Mouse (Mus musculus) urinary bladder, postnatal 14 days (tissue): Measurements from ENCODE around the gene Rad23b.
"Not testable (repeated sequence)": the region's sequence is repeated elsewhere in the genome, so short reads cannot be mapped to it uniquely, and the experiment has no call there.

Experiments used
- DNase-seq: peaks from one replicate; pipeline ENCODE4 v3.0.0; 2021; ENCODE audit warnings: low spot score

Rad23b gene

DNA sequence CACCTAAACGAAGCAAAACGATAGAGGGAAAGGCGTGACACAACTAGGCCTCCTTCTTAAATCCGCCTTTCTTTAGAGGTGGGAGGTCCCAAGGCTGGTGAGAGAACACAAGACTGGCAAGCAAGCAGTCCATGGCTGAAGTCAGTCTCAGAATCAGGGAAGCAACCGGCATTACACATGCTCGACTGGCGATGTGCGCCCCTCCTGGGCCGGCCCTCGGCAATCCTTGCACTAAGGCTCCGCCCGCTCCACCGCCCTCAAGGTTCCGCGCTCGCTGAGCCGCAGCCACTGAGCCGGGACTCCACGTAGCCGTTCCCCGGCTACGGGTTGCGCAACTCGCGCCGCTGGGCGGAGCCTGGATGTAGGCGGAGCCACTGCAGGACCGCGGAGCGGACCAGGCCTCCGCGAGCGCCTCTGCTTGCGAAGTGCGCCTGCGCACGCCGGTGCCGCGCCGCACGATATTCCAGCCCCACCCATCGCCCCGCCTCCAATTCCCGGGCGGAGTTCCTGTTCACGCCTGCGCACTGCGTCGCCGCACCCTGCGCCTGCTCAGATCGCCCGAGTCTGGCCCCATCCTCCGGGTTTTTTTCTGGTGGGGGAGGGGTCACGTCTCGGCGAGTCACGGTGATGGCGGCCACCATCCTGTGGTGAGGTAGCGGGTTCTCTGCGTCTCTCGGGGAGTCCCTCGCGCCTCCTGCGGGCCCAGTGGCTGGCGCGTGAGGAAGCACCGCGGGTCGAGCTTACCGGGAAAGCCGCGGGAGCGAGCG is at the start of gene Rad23b:
Gene Rad23b, plus strand, starts transcription at position 592 of the 767 bp plus-strand sequence.
- peak; percentile 100 for DNase-seq

DNA sequence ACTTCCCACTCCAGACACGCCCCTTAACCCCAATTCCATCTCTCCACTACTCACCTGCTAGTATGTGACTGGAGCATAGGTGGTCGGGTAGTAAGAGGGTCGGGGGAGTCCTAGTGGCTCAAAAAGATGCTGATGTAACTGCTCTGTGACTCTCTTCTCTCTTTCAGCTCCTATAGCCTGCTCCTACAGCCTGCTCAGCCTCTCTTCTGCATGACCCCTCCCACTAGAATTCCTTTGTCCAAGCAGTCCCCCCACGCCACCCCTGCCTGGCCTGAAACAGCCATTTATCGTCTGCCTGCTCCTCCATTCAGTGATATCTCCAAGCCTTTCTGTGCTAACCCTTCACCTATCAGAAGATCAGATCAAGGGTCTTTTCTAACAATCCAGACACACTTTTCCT is 45.7 kb upstream of the Rad23b start:
- DNase-seq, result no peak

DNA sequence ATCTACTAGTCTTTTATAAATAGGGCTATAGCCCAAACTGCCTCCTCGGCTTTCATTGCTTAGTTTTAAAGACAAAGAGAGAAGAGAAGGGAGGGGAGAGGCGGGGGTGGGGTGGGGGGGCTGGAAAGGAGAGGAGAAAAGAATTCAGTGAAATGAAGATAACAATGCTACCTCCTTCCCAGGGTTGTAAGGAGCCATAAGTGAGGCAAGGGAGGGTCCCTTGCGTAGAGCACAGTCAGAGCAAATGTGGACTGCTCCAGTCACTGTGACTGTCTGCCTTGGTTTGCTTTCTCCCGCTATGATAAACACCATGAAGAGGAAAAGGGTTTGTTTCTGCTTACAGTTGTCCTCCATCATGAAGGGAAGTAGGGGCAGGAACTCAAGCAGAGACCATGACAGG is 43.2 kb upstream of the Rad23b start:
- DNase-seq, result no peak

DNA sequence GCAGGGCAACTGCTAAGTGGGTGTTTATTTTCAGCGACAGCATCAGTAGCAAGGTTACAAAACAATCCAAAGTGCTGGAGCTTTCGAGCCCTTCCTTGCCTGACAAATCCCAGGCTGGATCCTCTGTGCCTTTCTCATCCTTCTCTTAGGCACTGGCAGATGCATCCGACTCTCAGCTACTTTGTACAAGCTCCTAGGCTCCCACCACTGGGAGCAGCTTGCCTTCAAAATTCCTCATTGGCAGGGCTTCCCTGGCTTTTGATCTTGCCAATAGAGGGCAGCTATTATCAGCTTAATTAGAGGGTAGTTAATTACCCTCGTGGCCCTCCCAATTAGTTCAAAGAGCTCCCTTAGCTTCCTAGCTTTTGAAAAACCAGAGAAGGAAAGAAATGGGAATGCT is 33.1 kb upstream of the Rad23b start:
- DNase-seq, result no peak

DNA sequence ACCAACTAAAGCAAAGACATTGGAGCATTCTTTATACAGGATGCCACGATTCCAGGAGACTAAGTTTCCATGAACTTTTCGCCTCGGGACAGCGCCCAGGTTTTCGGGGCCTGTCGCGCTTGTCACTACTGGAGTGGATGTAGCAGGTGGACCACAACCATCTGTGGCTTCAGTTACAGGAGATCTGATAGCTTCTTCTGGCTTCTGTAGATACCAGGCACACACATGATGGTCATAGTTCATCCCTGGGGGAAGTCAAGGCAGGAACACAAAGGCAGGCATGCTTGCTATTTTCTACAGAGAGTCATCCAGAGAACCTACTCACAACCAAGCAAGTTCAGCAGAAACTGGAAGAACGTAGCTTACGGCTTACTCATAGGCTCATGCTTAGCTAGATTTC is 31.5 kb upstream of the Rad23b start:
- not testable (repeated sequence) for DNase-seq

DNA sequence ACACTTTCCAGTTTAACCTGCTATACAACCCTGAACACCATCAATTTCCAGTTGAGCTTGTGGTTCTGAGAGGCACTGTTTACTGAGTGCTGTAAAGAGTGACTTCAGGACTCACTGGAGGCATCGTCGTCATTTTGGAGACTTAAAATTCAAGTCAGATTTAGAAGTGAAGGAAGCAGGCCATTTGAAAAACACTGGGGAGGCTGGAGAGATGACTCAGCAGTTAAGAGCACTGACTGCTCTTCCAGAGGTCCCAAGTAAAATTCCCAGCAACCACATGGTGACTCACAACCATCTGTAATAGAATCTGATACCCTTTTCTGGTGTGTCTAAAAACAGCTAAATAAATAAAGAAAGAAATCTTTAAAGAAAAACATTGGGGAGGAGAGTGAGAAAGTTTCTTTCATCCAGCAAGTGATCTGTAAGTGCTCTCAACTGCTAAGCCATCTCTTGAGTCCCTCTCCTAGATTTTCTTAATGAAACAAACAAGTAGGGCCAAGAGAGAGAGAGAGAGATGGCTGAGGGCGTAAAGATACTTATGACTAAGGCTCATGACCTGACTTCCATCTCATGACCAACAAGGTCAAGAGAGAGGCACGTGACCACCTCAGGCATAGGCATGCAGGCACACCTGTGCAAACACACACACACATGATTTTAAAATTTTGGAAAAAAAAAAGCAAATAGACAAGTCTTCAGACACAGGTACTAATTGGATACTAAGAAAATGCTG is 23.9 kb upstream of the Rad23b start:
- no peak for DNase-seq

DNA sequence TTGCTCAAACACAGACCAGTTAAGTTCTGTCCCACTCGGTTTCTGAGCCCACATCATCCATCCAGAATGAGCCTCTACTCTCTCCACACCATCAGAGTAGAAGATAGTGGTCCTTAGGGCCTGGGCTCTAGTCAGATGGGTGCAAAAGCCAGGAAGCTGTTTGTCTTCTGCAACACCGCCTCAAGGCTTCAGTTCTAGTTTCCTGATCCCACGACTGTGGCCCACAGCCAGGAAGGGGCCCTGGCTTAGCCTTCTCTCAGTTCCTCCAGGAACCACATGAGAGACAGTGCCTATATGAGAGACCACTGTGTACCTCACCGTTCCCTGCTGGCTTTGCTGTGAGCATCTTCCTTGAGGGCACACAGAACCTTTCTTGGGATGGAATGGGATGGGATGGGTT is 22.3 kb upstream of the Rad23b start:
- DNase-seq, result no peak

DNA sequence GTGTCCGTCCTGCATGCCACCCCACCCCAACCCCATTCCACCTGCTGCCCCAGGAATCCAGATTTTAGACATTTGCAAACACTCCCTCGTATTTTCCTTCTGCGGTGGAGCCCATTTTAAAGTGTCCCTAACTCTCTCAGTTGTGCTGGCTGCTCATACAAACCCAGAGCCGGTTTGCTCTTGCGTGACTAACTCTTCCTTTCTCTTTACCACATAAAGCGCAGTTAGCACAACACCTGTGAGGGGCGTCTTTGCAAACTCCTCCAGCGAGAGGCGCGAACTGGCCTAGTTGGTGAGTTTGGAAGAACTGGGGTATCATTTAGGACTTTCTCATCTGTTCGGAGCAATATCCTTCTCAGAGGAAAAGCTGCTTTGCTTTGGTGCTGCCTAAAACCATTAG is 21.4 kb upstream of the Rad23b start:
- no peak for DNase-seq

DNA sequence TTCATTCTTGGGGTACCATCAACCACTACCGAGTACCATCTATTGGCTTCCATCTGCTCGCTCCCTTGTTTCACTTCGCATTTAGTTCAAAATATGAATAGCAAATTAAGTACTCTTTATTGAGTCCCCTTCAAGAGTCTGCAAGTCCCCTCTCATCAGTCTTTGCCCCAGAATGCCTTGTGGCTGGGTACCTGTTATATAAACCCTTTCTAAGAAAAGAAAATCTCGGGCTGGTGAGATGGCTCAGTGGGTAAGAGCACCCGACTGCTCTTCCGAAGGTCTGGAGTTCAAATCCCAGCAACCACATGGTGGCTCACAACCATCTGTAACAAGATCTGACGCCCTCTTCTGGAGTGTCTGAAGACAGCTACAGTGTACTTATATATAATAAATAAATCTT is 20.9 kb upstream of the Rad23b start:
- DNase-seq, result not testable (repeated sequence)

DNA sequence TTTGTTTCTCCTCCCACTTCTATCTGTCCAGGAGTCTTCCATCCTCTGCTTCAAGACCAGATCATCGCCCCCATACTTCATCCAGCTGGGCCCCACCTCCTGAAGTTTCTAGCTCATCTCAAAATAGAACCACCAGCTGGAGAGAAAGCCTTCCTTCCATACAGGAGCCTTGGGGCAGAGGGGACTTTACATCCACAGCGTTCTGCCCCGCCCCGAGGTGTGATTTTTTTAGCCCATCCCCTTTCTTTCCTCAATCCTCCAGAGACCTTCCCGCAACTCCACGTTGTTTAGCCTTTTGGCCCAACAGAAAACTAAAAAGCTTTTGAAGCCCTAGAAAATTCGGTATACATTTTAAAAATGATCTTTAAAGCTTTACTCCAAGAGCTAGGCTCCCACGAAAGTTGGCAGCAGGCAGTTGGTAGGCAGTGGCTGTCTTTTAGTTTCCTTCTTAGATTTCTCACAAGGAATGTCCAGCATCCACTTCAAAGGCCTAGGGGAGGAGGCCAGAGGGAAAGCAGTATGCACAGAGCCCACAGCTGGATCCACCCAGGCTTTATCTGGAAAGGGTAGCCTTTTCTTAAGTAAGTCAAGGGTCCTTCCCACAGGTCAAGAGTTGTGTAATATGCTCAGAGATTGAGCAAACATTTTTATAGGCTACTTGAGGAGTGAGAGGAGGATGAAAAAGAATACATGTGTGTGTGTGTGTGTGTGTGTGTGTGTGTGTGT is 20.1 kb upstream of the Rad23b start:
- DNase-seq, result no peak

DNA sequence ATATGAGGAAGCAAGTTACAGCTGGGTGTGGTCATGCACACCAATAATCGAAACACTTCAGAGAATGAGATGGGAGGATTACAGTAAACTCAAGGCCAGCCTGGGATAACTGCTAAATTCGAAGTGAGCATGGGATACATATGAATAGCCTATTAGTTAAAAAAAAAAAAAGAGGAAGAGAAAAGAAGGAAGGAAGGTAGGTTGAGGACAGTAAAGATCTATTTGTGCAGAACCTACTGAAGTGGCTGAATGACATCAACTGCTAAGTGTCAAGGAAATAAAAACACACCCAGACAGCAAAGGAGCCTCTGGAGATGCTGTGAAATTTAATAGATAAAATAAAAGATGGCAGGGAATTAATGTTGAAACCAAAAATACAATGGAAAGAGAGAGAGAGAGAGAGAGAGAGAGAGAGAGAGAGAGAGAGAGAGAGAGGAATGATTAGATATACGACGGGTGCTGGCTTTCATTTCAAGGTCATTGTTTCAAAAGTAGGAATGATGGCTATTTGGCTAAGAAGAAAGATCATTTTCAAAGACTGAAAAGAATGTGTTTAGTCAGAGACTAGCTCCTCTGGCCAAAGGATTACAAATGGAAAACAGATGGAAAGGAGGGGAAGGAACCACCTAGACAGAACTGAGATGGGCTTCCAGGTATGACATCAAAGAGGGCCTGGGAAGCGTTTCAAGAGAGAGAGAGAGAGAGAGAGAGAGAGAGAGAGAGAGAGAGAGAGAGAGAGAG is 14.6 kb upstream of the Rad23b start:
- DNase-seq, result no peak

DNA sequence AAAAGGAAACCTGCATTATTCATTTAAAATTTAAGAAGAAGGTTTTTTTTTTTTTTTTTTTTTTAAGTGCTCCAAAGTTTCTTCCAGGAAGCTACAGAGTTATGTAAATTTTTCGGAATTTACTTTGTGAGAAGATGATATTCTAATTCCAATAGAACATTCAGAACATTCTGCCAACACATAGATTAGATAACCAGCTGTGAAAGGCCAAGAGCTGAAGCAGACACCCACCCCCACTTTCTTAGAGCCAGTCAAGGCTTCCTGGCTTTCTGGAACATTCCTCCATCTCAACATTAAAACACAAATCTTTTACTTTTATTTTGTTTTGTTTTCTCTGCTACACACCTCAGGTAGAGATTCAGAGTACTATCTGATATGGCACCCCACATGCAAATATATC is 10.9 kb upstream of the Rad23b start:
- no peak for DNase-seq

DNA sequence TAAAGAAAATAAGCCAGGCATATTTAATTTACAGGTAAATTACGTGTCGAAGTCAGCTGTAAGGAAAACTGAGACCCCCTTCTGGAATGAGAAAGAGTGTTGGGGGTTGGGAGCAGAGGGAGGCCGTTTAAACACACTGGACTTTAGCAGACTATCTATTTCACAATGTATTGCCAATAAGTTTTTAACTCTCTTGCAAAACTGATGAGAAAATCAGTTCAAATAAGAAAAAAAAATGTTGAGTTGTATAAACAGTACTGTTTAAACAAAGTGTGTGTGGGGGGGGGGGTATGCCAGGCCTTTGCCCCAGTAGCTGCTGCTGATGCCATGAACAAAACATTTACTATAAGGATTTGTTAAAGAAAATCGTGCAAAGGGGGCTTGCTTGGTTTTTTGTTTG is 10.5 kb upstream of the Rad23b start:
- DNase-seq, result no peak

DNA sequence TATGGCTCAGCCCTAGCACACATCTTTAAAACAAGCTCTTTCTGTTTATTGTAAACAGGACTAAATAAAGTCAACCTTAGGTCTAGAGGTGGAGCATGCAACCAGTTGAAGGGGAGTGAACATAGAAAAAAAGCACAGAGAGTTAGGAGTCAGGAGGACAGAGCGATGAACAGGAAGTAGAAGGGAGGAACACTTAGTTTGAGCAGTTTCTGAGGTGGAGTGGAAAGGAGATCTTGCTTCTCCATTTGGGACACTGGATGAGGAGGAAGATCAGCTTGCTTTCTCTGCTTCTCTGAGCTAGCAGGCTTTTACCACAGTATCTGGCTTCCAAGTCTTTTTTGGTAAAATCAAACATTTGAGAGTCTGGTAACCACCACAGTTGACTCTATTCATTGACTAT is 8.0 kb upstream of the Rad23b start:
- no peak for DNase-seq

DNA sequence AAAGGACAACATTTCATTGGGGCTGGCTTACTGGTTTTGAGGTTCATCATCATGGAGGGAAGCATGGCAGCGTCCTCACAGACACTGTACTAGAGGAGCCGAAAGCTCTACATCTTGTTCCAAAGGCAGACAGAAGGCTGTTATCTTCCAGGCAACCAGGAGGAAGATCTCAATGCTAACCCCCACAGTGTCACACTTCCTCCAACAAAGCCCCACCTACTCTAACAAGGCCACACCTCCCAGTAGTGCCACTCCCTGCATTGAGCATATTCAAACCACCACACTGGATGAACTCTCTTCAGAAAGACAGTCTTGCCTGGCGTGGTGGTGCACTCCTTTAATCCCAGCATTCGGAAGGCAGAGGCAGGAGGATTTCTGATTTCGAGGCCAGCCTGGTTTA is 7.2 kb upstream of the Rad23b start:
- no peak for DNase-seq

DNA sequence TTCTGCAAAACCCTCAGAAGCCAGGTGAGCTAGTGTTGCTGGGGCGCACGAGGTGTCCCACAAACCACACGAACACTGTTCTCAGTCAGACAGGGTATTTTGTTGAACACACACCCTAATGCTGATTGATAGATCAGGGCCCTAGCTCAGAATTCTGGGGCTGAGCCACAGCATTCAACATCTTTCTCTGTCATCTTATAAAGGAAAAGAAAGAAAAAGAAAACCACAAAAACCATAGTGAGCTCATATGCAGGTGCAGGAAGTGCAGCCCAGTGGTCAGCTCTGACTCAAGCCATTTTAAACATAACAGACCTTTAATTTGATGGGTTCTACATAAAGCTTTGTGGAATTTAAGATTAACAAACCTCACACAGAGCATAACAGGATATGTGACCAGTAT is 6.6 kb upstream of the Rad23b start:
- no peak for DNase-seq

DNA sequence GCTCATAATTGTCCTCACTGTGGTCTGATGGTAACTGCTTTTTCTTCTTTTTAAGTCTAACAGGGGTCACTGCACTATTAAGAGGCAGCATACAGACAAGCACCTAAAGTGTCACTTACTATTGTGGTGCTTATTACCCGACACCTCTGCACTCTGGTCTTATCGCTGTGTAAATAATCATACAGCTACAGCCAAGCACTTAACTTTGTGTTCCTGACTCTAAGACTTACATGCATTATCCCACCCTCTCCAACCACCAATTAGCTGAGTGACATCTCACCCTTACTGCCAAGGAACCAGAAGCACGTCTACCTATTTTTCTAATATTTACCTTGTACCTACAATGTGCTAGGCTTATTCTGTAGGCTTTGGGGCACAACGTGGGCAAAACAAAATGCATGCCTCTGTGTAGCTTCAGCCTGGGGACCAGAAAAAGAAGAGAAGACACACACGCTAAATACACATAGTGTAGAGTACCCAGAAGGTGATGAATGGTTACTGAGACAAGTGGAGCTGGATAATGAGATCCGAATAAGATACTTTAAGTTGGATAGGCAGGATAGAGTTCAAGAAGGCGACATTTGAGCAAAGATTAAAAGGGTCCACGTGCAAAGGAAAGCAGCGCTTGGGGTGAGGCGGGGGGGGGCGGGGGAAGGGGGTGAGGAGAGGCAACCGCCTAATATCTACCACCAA is 938 bp upstream of the Rad23b start:
- no peak for DNase-seq

DNA sequence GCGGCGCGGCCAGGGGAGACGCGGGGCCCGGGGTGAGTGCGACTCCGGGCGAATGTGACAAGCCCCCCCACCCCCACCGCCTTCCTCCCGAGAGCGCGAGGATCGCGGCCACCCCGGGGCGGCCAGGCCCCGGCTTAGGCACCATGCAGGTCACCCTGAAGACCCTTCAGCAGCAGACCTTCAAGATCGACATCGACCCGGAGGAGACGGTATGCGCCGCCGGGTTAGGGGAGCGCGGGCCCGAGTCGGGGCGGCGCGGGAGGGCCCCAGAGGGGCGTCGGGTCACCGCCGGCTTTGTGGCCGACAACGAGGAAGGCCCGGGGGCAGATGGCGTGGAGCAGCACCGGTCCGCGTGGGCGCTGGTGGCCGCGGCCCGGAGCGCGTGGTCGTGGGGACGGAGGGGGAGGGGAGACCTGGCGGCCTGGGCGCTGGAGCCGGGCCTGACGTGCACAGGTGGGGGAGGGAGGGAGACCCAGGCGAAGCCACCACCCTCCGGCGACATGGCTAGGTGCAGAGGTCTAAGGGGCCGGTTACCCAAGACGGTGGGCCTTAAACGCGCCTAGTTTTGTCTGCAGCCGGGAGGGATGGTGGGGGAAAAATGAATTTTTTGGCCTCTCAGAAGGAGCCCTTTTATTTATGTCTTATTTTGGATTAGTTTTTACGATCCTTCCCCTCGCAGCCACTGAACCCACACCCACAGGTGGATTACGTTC is 532 bp downstream of the Rad23b start:
- peak; percentile 40 for DNase-seq

DNA sequence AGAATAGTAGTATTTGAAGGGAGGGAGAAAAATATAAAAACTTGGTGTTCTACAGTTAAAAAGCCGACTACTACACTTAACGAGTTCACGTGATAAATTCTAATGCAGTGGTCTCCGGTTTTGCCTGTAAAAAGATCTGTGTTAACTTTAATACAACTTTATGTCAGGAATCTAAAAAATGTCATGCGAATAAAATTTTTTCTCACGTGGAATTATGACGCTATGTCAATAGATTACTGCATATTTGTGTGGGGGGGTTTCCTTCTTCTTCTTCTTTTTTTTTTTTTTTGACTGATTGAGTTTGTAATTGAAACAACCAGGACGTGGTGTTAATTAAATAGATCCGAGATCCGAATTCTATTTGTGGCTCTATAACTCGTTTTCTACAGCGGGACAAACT is 1.2 kb downstream of the Rad23b start:
- DNase-seq, result no peak

DNA sequence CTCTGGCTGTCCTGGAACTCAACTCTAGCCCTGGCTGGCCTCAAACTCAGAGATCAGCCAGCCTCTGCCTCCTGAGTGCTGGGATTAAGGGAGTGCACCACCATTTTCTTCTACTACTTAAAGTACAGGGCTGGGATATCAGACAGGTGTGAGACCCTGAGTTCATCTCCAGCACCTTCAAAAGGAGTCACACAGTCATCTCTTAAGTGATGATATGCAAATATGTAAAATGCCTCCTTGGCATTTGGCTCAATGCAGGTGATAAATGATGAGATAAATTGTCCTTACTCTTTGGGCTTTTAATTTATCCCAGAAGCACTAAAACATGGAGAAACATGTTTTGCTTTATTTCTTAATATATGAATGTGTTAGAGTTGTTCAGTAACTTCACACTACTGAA is 2.0 kb downstream of the Rad23b start:
- DNase-seq, result no peak

DNA sequence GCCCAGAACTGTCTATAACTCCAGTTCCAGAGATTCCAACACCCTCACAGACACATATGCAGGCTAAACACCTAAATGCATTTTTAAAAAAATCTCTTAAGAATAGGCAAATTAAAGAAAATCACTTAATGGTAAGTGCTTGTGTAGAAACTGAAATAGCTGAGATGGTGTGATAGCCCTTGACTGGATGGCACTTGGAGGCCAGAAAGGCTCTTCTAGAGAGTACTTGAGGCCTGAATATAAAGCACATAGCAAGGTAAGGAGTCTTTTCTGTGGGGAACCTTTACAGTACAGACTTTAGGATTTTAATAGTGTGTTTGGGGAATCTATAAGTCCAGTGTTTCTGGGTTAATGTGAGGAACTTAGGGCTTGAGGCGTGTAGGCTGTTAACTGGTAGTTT is 4.2 kb downstream of the Rad23b start:
- DNase-seq, result no peak
